Mouse (Mus musculus): ENCODE data around the gene Pinlyp.

The Pinlyp gene

GRCm38 (mm10) chr7:24525686-24526420, 20.1 kb downstream of the Pinlyp start:
- DNase-seq (ENCODE audit: low read depth, low spot score): no peak

- peak; percentile 83 for DNase-seq (ENCODE audit: low read depth, low spot score)
Observed at GRCm38 (mm10) chr7:24524978-24525377, 20.9 kb downstream of the Pinlyp start.

GRCm38 (mm10) chr7:24523723-24524122, 22.2 kb downstream of the Pinlyp start:
- no peak for DNase-seq (ENCODE audit: low read depth, low spot score)

- no peak for DNase-seq (ENCODE audit: low read depth, low spot score)
Observed at GRCm38 (mm10) chr7:24522805-24523204, 23.1 kb downstream of the Pinlyp start.

- peak; percentile 71 for DNase-seq (ENCODE audit: low read depth, low spot score)
Observed at GRCm38 (mm10) chr7:24520054-24520453, 25.9 kb downstream of the Pinlyp start.

- peak; percentile 67 for DNase-seq (ENCODE audit: low read depth, low spot score)
Observed at GRCm38 (mm10) chr7:24519130-24519529, 26.8 kb downstream of the Pinlyp start.

- DNase-seq (ENCODE audit: low read depth, low spot score): peak; percentile 56
Observed at GRCm38 (mm10) chr7:24517654-24518053, 28.3 kb downstream of the Pinlyp start.

GRCm38 (mm10) chr7:24517077-24517476, 28.8 kb downstream of the Pinlyp start:
- DNase-seq (ENCODE audit: low read depth, low spot score): peak; percentile 97

GRCm38 (mm10) chr7:24516319-24516718, 29.6 kb downstream of the Pinlyp start:
- DNase-seq (ENCODE audit: low read depth, low spot score): peak; percentile 90

GRCm38 (mm10) chr7:24512355-24512754, 33.6 kb downstream of the Pinlyp start, which contains the start of gene AC161166.1:
AC161166.1 (minus strand) TSS chr7:24512455.
- DNase-seq (ENCODE audit: low read depth, low spot score): no peak

GRCm38 (mm10) chr7:24507726-24508114, 38.2 kb downstream of the Pinlyp start:
- DNase-seq (ENCODE audit: low read depth, low spot score): no peak

GRCm38 (mm10) chr7:24506838-24507725, 38.8 kb downstream of the Pinlyp start, which contains the start of gene Zfp428:
Zfp428 (plus strand) TSS chr7:24507006.
- peak; percentile 95 for DNase-seq (ENCODE audit: low read depth, low spot score)

- DNase-seq (ENCODE audit: low read depth, low spot score): no peak
Observed at GRCm38 (mm10) chr7:24506476-24506837, 39.5 kb downstream of the Pinlyp start.

GRCm38 (mm10) chr7:24506065-24506459, 39.9 kb downstream of the Pinlyp start:
- no peak for DNase-seq (ENCODE audit: low read depth, low spot score)

GRCm38 (mm10) chr7:24505447-24506064, 40.4 kb downstream of the Pinlyp start:
- peak; percentile 75 for DNase-seq (ENCODE audit: low read depth, low spot score)

- DNase-seq (ENCODE audit: low read depth, low spot score): peak; percentile 78
Observed at GRCm38 (mm10) chr7:24504868-24505267, 41.0 kb downstream of the Pinlyp start.

GRCm38 (mm10) chr7:24504004-24504403, 41.9 kb downstream of the Pinlyp start:
- DNase-seq (ENCODE audit: low read depth, low spot score): no peak

GRCm38 (mm10) chr7:24501492-24501891, 44.4 kb downstream of the Pinlyp start:
- DNase-seq (ENCODE audit: low read depth, low spot score): peak; percentile 77

- peak; percentile 88 for DNase-seq (ENCODE audit: low read depth, low spot score)
Observed at GRCm38 (mm10) chr7:24500929-24501328, 45.0 kb downstream of the Pinlyp start.

GRCm38 (mm10) chr7:24499856-24500577, 45.9 kb downstream of the Pinlyp start:
- DNase-seq (ENCODE audit: low read depth, low spot score): peak; percentile 92

Measured in ZHBTc4 (cell line).